Mouse (Mus musculus): ENCODE data around the gene Tmco5.

DNA sequence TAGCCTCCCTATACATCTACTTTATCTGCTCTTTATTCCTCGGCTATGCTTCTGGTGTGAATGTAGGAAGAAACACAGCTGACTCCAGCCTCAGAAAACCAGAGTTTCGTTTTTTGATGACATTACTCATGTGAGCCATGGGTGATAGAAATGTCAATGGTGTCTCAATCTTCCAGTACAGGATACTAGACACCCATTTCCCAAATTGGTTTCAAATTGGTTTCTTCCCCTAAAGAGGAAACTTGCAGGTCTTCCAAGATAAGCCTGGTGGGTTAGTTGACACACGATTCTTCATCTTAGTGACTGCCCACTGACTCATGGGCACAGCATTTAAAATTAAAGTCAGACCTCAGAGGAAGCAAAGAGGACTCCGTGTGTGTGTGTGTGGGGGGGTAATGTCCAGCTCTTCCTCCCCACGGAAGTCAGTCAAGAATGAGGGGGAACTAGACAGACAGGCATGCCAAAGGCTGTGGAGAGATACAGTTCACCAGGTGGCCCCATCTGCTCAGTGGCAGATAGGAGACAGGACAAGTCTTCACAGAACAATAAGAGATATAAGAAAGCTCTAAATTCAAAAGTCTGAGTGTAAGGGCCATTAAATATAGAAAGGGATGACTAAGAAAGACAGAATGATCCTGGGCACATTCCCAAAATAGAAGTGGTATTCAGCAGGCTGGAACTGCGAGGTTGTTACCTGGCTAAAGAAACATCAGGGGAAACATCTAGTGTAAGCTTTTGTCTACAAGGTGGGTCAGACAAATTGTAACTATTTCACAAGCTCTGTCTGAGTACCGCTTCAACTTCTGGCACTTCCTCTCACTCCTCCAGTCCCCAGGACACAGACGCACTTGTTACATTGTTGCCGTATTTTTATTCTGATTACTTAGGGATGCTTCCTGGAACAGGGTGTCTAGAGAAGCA lies 44.3 kb downstream of the Tmco5 start:
- TF ChIP-seq CTCF (IDR thresholded peaks at IDR 0.05; ENCODE audit: low read depth, low read length) (no peak), GATA2 (IDR thresholded peaks at IDR 0.05; ENCODE audit: borderline replicate concordance, low read depth, low read length) (no peak), POLR2AphosphoS5 (IDR thresholded peaks at IDR 0.05; ENCODE audit: insufficient replicate concordance, low read depth, low read length) (no peak), GATA1 (IDR thresholded peaks at IDR 0.05; ENCODE audit: borderline replicate concordance, low read length) (no peak)
